Mouse (Mus musculus) stomach, embryonic 16.5 days (tissue): ENCODE results near the gene Olfr984. TPM values are rescaled to one million over a fixed set of nuclear protein-coding genes. Genes with fewer than 3 reads are reported as not detected.

Experiments used
- ATAC-seq: fragments of 200-750 bp; cut with Nextera tagmentation; 2 replicates; pipeline ENCODE4 v1.8.0; 2017; ENCODE audit warnings: moderate number of reproducible peaks, moderate TSS enrichment; ENCODE audit not compliant: insufficient read depth, low FRiP score
- H3K27ac ChIP-seq: fragments of 300-500 bp; sonication (generic); 2 replicates; pipeline ENCODE4 v1.5.1; 2014; ENCODE audit warnings: low read length
- H3K27me3 ChIP-seq: fragments of 300-500 bp; sonication (generic); 2 replicates; pipeline ENCODE4 v1.6.1; 2014; ENCODE audit warnings: low read length, control low read depth, mixed read lengths; ENCODE audit not compliant: control insufficient read depth, insufficient read depth
- H3K36me3 ChIP-seq: fragments of 300-500 bp; sonication (generic); 2 replicates; pipeline ENCODE4 v1.6.1; 2014; ENCODE audit warnings: low read length; ENCODE audit not compliant: control insufficient read depth, insufficient read depth
- H3K4me1 ChIP-seq: fragments of 300-500 bp; sonication (generic); 2 replicates; pipeline ENCODE4 v1.6.1; 2014; ENCODE audit warnings: low read length, control low read depth, mixed read lengths; ENCODE audit not compliant: control insufficient read depth, insufficient read depth
- H3K4me2 ChIP-seq: fragments of 300-500 bp; sonication (generic); 2 replicates; pipeline ENCODE4 v1.6.1; 2014; ENCODE audit warnings: low read depth, low read length, mixed read lengths
- H3K4me3 ChIP-seq: fragments of 300-500 bp; sonication (generic); replicated peaks from 2 replicates; pipeline ENCODE4 v1.5.1; 2014; ENCODE audit warnings: mild to moderate bottlenecking, low read length
- H3K9ac ChIP-seq: fragments of 300-500 bp; sonication (generic); 2 replicates; pipeline ENCODE4 v1.6.1; 2014; ENCODE audit warnings: low read length
- H3K9me3 ChIP-seq: fragments of 300-500 bp; sonication (generic); replicated peaks from 2 replicates; pipeline ENCODE4 v1.6.1; 2016; ENCODE audit warnings: low read length, control low read depth; ENCODE audit not compliant: control insufficient read depth
- WGBS: fragments of 180-500 bp; shearing (Covaris S2); extraction: QIAGEN DNeasy Blood & Tissue Kit; methylation state at CpG from one replicate; pipeline ENCODE4 v1.1.7; 2014; 5-methylcytosine and 5-hydroxymethylcytosine counted together
- polyA plus RNA-seq: library from polyadenylated mRNA; unstranded; fragments of >200 nt; fragmentation: Nextera tagmentation; extraction: Ambion mirVana; gene quantifications from 2 replicates; pipeline ENCODE4 v1.2.1, GENCODE M21; 2015

The Olfr984 gene
- polyA plus RNA-seq, result not detected in 2 replicates

GRCm38 (mm10) chr9:40114106-40114505, at the start of gene Olfr984:
TSS of gene Olfr984 (minus strand) at chr9:40114206.
- H3K9me3 ChIP-seq, result no peaks in the 10 kb centered on the region
- H3K9ac ChIP-seq, result no peak within 1 kb of the TSS
- H3K4me1 ChIP-seq, result no peaks in the 10 kb centered on the region
- no peak within 1 kb of the TSS for H3K4me2 ChIP-seq
- no peaks in the 10 kb centered on the region for H3K27me3 ChIP-seq
- H3K36me3 ChIP-seq, result no peaks in the 10 kb centered on the region
- no peak for ATAC-seq
- no peak within 1 kb of the TSS for H3K4me3 ChIP-seq
- WGBS, result 78% methylated on average over 2 of the region's 2 CpGs
- no peak within 1 kb of the TSS for H3K27ac ChIP-seq

GRCm38 (mm10) chr9:40155118-40155644, 41.2 kb upstream of the Olfr984 start:
- Histone ChIP-seq H3K27ac (no peak overlapping the region), H3K27me3 (no peaks in the 10 kb centered on the region), H3K4me2 (no peak overlapping the region), H3K4me3 (no peak overlapping the region), H3K9me3 (no peaks in the 10 kb centered on the region), H3K9ac (no peak overlapping the region), H3K4me1 (no peaks in the 10 kb centered on the region), H3K36me3 (no peaks in the 10 kb centered on the region)
- 58% methylated on average over 4 of the region's 4 CpGs for WGBS
- no peak for ATAC-seq

- 57% methylated on average over 1 of the region's 1 CpGs for WGBS
- no peaks in the 10 kb centered on the region for H3K9me3 ChIP-seq
- H3K4me3 ChIP-seq, result no peak overlapping the region
- ATAC-seq, result no peak
- no peaks in the 10 kb centered on the region for H3K36me3 ChIP-seq
- H3K9ac ChIP-seq, result no peak overlapping the region
- no peak overlapping the region for H3K4me2 ChIP-seq
- H3K27ac ChIP-seq, result no peak overlapping the region
- no peaks in the 10 kb centered on the region for H3K4me1 ChIP-seq
- no peaks in the 10 kb centered on the region for H3K27me3 ChIP-seq
Measured at GRCm38 (mm10) chr9:40141544-40141943, 27.5 kb upstream of the Olfr984 start.

- ATAC-seq, result no peak
- Histone ChIP-seq H3K4me2 (no peak overlapping the region), H3K36me3 (no peaks in the 10 kb centered on the region), H3K27ac (no peak overlapping the region), H3K9me3 (no peaks in the 10 kb centered on the region), H3K4me1 (no peaks in the 10 kb centered on the region), H3K4me3 (no peak overlapping the region), H3K9ac (no peak overlapping the region), H3K27me3 (no peaks in the 10 kb centered on the region)
- 46% methylated on average over 4 of the region's 4 CpGs for WGBS
Measured at GRCm38 (mm10) chr9:40139484-40139883, 25.5 kb upstream of the Olfr984 start.

- WGBS, result 77% methylated on average over 6 of the region's 6 CpGs
- H3K27me3 ChIP-seq, result no peaks in the 10 kb centered on the region
- ATAC-seq, result no peak
Measured at GRCm38 (mm10) chr9:40136987-40137688, 23.1 kb upstream of the Olfr984 start.

GRCm38 (mm10) chr9:40130556-40130955, 16.6 kb upstream of the Olfr984 start:
- no peaks in the 10 kb centered on the region for H3K36me3 ChIP-seq
- H3K4me1 ChIP-seq, result no peaks in the 10 kb centered on the region
- WGBS, result 91% methylated on average over 1 of the region's 1 CpGs
- no peak overlapping the region for H3K9ac ChIP-seq
- no peaks in the 10 kb centered on the region for H3K9me3 ChIP-seq
- no peak overlapping the region for H3K4me2 ChIP-seq
- no peaks in the 10 kb centered on the region for H3K27me3 ChIP-seq
- H3K4me3 ChIP-seq, result no peak overlapping the region
- ATAC-seq, result no peak
- no peak overlapping the region for H3K27ac ChIP-seq

More at GRCm38 (mm10) chr9:40136987-40137688, 23.1 kb upstream of the Olfr984 start:
- no peak overlapping the region for H3K4me2 ChIP-seq
- H3K36me3 ChIP-seq, result no peaks in the 10 kb centered on the region
- H3K4me3 ChIP-seq, result no peak overlapping the region
- H3K4me1 ChIP-seq, result no peaks in the 10 kb centered on the region
- no peak overlapping the region for H3K27ac ChIP-seq
- H3K9ac ChIP-seq, result no peak overlapping the region
- no peaks in the 10 kb centered on the region for H3K9me3 ChIP-seq

GRCm38 (mm10) chr9:40130084-40130483, 16.1 kb upstream of the Olfr984 start, which contains the start of gene Olfr985:
TSS of gene Olfr985 (minus strand) at chr9:40130184.
- no peaks in the 10 kb centered on the region for H3K9me3 ChIP-seq
- H3K9ac ChIP-seq, result no peak within 1 kb of the TSS
- H3K4me2 ChIP-seq, result no peak within 1 kb of the TSS
- no peak for ATAC-seq
- no peaks in the 10 kb centered on the region for H3K4me1 ChIP-seq
- no peak within 1 kb of the TSS for H3K4me3 ChIP-seq
- WGBS, result 87% methylated on average over 1 of the region's 1 CpGs
- H3K36me3 ChIP-seq, result no peaks in the 10 kb centered on the region
- no peak within 1 kb of the TSS for H3K27ac ChIP-seq
- H3K27me3 ChIP-seq, result no peaks in the 10 kb centered on the region

GRCm38 (mm10) chr9:40117287-40117659, 3.3 kb upstream of the Olfr984 start:
- 66% methylated on average over 5 of the region's 5 CpGs for WGBS
- Histone ChIP-seq H3K4me3 (no peak overlapping the region), H3K27ac (peak overlapping the region; percentile 3; the same call in 1 of the 2 replicates)

GRCm38 (mm10) chr9:40116645-40117286, 2.8 kb upstream of the Olfr984 start:
- no peaks in the 10 kb centered on the region for H3K27me3 ChIP-seq
- 33% methylated on average over 10 of the region's 10 CpGs for WGBS
- H3K9ac ChIP-seq, result no peak overlapping the region
- no peak overlapping the region for H3K4me3 ChIP-seq
- no peaks in the 10 kb centered on the region for H3K36me3 ChIP-seq
- H3K4me2 ChIP-seq, result peak overlapping the region; percentile 13; the same call in 1 of the 2 replicates
- ATAC-seq, result peak; percentile 40; the same call in 1 of the 2 replicates
- H3K27ac ChIP-seq, result peak overlapping the region; percentile 3; the same call in 1 of the 2 replicates
- H3K4me1 ChIP-seq, result no peaks in the 10 kb centered on the region
- H3K9me3 ChIP-seq, result no peaks in the 10 kb centered on the region

More at GRCm38 (mm10) chr9:40117287-40117659, 3.3 kb upstream of the Olfr984 start:
- Histone ChIP-seq H3K27me3 (no peaks in the 10 kb centered on the region), H3K9me3 (no peaks in the 10 kb centered on the region), H3K4me1 (no peaks in the 10 kb centered on the region), H3K4me2 (peak overlapping the region; percentile 13; the same call in 1 of the 2 replicates), H3K36me3 (no peaks in the 10 kb centered on the region), H3K9ac (no peak overlapping the region)
- ATAC-seq, result no peak; the same call in 1 of the 2 replicates
